Mouse (Mus musculus) thymus, adult 2 months (tissue): Measurements from ENCODE around the gene Anks1b.

Experiments used
- CTCF ChIP-seq: fragments of 200-500 bp; IDR thresholded peaks from 2 replicates; pipeline ENCODE4 v1.5.1; 2012; ENCODE audit warnings: mild to moderate bottlenecking, control low read depth, low read length, moderate library complexity, borderline replicate concordance; ENCODE audit not compliant: control insufficient read depth, poor library complexity, insufficient read depth; ENCODE audit errors: extremely low read depth
- POLR2A ChIP-seq: fragments of 200-500 bp; IDR thresholded peaks from 2 replicates; pipeline ENCODE4 v1.6.1; 2012; ENCODE audit warnings: mild to moderate bottlenecking, low read length, control low read depth, moderate library complexity; ENCODE audit not compliant: control insufficient read depth, poor library complexity, insufficient read depth; ENCODE audit errors: extremely low read depth

- TF ChIP-seq POLR2A (no peak), CTCF (no peak)
Measured at GRCm38 (mm10) chr10:90196936-90197335, 323.6 kb downstream of the Anks1b start.
